Mouse (Mus musculus): ENCODE results near the gene Trhr2. TPM values are rescaled to one million over a fixed set of nuclear protein-coding genes. Genes with fewer than 3 reads are reported as not detected.

Trhr2 gene
- polyA plus RNA-seq (2014; fragmentation: Illumina TruSeq; extraction: RNeasy Lipid Tissue Mini Kit (QIAGEN cat#74804); ENCODE audit: low read depth, low replicate concordance) = not detected

GRCm38 (mm10) chr8:122360696-122361416, at the start of gene Trhr2:
Trhr2 (minus strand) TSS chr8:122360746.

DNA sequence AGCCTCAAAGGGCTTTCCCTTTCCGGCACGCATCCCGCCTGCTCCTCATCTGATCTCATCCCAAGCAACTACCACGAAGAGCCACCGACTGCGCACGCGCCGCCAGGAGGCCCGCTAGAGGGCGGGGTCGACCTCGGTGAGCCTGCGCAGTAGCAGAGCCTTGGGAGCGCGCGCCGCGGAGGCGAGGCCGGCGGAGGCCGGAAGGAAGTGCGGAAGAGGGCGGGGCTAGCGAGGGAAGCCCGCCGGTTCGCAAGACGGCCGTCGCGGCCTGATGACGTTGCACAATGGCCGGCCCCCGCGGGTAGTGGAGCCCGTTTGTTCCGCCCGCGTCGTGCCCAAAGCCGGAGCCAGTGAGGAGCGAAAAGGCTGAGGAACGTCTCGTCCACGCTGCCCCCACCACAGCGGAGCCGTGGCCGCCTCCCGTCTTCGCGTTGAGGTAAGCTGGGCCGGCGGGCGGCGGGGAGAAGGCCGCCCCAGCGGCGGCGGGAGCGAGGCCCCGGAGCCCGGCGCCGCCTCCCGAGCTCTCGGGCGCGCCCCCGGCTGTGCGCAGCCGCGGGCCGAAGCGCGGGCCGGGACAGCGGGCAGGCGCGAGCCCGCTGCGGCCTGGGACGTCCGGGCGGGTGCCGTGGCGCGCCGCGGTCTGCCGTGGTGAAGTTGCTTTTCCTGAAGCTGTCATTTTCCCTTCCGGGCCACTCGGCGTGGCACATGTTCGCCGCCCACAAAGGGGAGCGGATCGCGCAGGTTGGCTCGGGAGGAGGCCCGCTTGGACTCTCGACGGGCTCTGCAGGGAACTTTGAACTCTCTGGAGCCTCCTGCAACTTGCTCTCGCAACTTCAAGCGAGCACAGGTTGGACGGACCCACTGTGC, 16.1 kb upstream of the Trhr2 start, which contains the start of gene Zc3h18:
Gene Zc3h18, plus strand, starts transcription at position 245 of the 867 bp plus-strand sequence.

Other genes starting within 250 kb of the Trhr2 start
- not detected for gene Zfpm1, start 78.6 kb downstream of the Trhr2 start, polyA plus RNA-seq (2014; fragmentation: Illumina TruSeq; extraction: RNeasy Lipid Tissue Mini Kit (QIAGEN cat#74804); ENCODE audit: low read depth, low replicate concordance)
- 13.2 TPM for gene Zc3h18, start 15.9 kb upstream of the Trhr2 start, polyA plus RNA-seq (2014; fragmentation: Illumina TruSeq; extraction: RNeasy Lipid Tissue Mini Kit (QIAGEN cat#74804); ENCODE audit: low read depth, low replicate concordance)
- gene Il17c, start 61.3 kb upstream of the Trhr2 start, polyA plus RNA-seq (2014; fragmentation: Illumina TruSeq; extraction: RNeasy Lipid Tissue Mini Kit (QIAGEN cat#74804); ENCODE audit: low read depth, low replicate concordance) = not detected
- gene Cyba, start 72.2 kb upstream of the Trhr2 start, polyA plus RNA-seq (2014; fragmentation: Illumina TruSeq; extraction: RNeasy Lipid Tissue Mini Kit (QIAGEN cat#74804); ENCODE audit: low read depth, low replicate concordance) = not detected
- gene Mvd, start 82.7 kb upstream of the Trhr2 start, polyA plus RNA-seq (2014; fragmentation: Illumina TruSeq; extraction: RNeasy Lipid Tissue Mini Kit (QIAGEN cat#74804); ENCODE audit: low read depth, low replicate concordance) = not detected
- not detected for gene Snai3, start 100.0 kb upstream of the Trhr2 start, polyA plus RNA-seq (2014; fragmentation: Illumina TruSeq; extraction: RNeasy Lipid Tissue Mini Kit (QIAGEN cat#74804); ENCODE audit: low read depth, low replicate concordance)
- 25.4 TPM for gene Rnf166, start 115.3 kb upstream of the Trhr2 start, polyA plus RNA-seq (2014; fragmentation: Illumina TruSeq; extraction: RNeasy Lipid Tissue Mini Kit (QIAGEN cat#74804); ENCODE audit: low read depth, low replicate concordance)
- gene Ctu2, start 115.4 kb upstream of the Trhr2 start, polyA plus RNA-seq (2014; fragmentation: Illumina TruSeq; extraction: RNeasy Lipid Tissue Mini Kit (QIAGEN cat#74804); ENCODE audit: low read depth, low replicate concordance) = not detected
- gene Piezo1, start 190.6 kb upstream of the Trhr2 start, polyA plus RNA-seq (2014; fragmentation: Illumina TruSeq; extraction: RNeasy Lipid Tissue Mini Kit (QIAGEN cat#74804); ENCODE audit: low read depth, low replicate concordance) = 0.52 TPM
- gene Cdt1, start 207.3 kb upstream of the Trhr2 start, polyA plus RNA-seq (2014; fragmentation: Illumina TruSeq; extraction: RNeasy Lipid Tissue Mini Kit (QIAGEN cat#74804); ENCODE audit: low read depth, low replicate concordance) = 0.35 TPM
- not detected for gene Aprt, start 216.2 kb upstream of the Trhr2 start, polyA plus RNA-seq (2014; fragmentation: Illumina TruSeq; extraction: RNeasy Lipid Tissue Mini Kit (QIAGEN cat#74804); ENCODE audit: low read depth, low replicate concordance)